Mouse (Mus musculus): ENCODE measurements around the gene Col11a2. TPM values are rescaled to one million over a fixed set of nuclear protein-coding genes. Genes with fewer than 3 reads are reported as not detected.

Gene Col11a2
- total RNA-seq, 1 experiment: 1.4 TPM

DNA sequence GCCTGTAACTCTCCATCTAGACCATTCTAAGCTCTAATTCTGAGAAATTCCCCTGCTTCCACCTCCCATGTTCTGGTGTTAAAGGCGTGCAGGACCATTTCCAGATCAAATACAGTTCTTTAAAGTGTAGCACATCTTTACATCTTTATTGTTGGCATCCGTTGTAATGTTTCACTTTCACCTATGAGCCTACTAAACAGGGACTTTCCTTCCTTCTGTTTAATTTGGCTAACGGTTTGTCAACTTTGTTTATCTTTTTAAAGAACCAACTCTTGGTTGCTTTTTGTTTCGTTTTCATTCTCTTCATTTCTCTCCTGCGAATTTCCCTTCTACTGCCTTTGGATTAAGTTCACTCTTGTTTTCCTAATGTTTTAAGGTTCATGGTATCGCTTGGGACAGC, 63.6 kb downstream of the Col11a2 start:
- no peak overlapping the region for H3K4me3 ChIP-seq (ENCODE audit: insufficient read depth in 1 of 2, low read depth in 1 of 2, low read length in 2 of 2, poor library complexity in 1 of 2, severe bottlenecking in 1 of 2)
- no peaks in the 10 kb centered on the region for H3K4me1 ChIP-seq (ENCODE audit: control insufficient read depth in 2 of 2, insufficient read depth in 2 of 2, low read length in 2 of 2, poor library complexity in 1 of 2)
- DNase-seq (ENCODE audit: low read depth, low spot score): no peak
- no peak overlapping the region for H3K27ac ChIP-seq (ENCODE audit: insufficient read depth, low read depth, low read length, poor library complexity, severe bottlenecking)
- TF ChIP-seq ZNF384 (IDR thresholded peaks at IDR 0.05; ENCODE audit: low read depth, low read length) (no peak), HCFC1 (IDR thresholded peaks at IDR 0.05; ENCODE audit: borderline replicate concordance, insufficient read depth, low read length) (no peak), ZC3H11A (IDR thresholded peaks at IDR 0.05; ENCODE audit: borderline replicate concordance, low read depth, low read length) (no peak), CHD2 (IDR thresholded peaks at IDR 0.05; ENCODE audit: low read depth, low read length) (no peak), MAFK (IDR thresholded peaks at IDR 0.05; ENCODE audit: insufficient read depth, low read depth, low read length) (no peak)
- H3K9ac ChIP-seq (ENCODE audit: insufficient read depth, low read depth, low read length, poor library complexity, severe bottlenecking): no peak overlapping the region
- H3K36me3 ChIP-seq (ENCODE audit: control insufficient read depth, insufficient read depth, low read length, poor library complexity, severe bottlenecking): no peaks in the 10 kb centered on the region
- H3K9me3 ChIP-seq (ENCODE audit: control insufficient read depth, insufficient read depth, low read depth, low read length): no peaks in the 10 kb centered on the region
- in situ Hi-C loops (cut with MboI; ENCODE audit: low sequenced_read_pairs in 2 of 2, unreplicated experiment in 2 of 2): no loop called here

DNA sequence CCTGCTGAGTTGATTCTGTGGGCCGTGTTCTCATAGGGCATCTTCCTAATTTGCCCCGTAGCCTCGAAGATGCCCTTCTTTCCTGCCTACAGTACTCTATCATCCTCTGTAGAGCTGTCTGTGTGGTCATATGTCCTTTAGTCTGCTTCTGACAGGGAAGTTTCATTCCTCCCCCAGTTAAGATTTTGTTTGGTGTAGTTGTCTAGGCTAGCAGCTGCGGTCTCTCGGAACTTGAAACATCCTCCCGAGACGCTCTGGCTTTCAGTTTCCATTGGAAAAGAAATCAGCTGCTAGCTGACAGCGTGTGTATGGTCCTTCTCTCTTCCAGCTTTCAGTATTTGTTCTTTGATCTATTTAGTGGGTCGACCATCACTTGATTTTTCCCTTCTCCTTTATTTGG, 65.6 kb downstream of the Col11a2 start:
- no peak for TF ChIP-seq MAFK (IDR thresholded peaks at IDR 0.05; ENCODE audit: insufficient read depth, low read depth, low read length)
- TF ChIP-seq ZC3H11A (IDR thresholded peaks at IDR 0.05; ENCODE audit: borderline replicate concordance, low read depth, low read length): no peak
- TF ChIP-seq HCFC1 (IDR thresholded peaks at IDR 0.05; ENCODE audit: borderline replicate concordance, insufficient read depth, low read length): no peak
- no peak for TF ChIP-seq CHD2 (IDR thresholded peaks at IDR 0.05; ENCODE audit: low read depth, low read length)
- no peak for TF ChIP-seq ZNF384 (IDR thresholded peaks at IDR 0.05; ENCODE audit: low read depth, low read length)
- in situ Hi-C loops (cut with MboI; ENCODE audit: low sequenced_read_pairs in 2 of 2, unreplicated experiment in 2 of 2): no loop called here
- no peaks in the 10 kb centered on the region for H3K4me1 ChIP-seq (ENCODE audit: control insufficient read depth in 2 of 2, insufficient read depth in 2 of 2, low read length in 2 of 2, poor library complexity in 1 of 2)

DNA sequence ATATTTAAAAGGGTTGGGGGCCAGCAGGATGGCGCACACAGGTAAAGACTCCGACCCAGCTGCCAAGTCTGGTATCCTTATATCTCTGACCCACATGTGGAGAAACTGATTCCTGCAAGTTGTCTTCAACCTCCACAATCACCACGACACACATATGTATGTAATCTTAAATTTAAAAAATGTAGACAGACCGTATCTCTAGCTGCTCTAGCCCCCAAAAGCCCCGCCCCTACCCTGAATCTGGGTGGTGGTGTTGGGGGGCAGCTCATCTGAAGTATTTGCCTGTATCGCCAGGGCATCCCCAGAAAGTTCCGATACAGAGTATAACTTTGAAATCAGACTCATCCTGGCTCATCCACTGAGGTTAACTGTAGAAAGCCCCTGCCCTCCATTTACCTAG, 67.3 kb downstream of the Col11a2 start:
- Histone ChIP-seq H3K4me1 (ENCODE audit: control insufficient read depth in 2 of 2, insufficient read depth in 2 of 2, low read length in 2 of 2, poor library complexity in 1 of 2) (no peaks in the 10 kb centered on the region), H3K27ac (ENCODE audit: insufficient read depth, low read depth, low read length, poor library complexity, severe bottlenecking) (no peak overlapping the region), H3K36me3 (ENCODE audit: control insufficient read depth, insufficient read depth, low read length, poor library complexity, severe bottlenecking) (peaks cover 10% of the 10 kb centered on the region), H3K4me3 (ENCODE audit: insufficient read depth in 1 of 2, low read depth in 1 of 2, low read length in 2 of 2, poor library complexity in 1 of 2, severe bottlenecking in 1 of 2) (no peak overlapping the region), H3K9ac (ENCODE audit: insufficient read depth, low read depth, low read length, poor library complexity, severe bottlenecking) (no peak overlapping the region), H3K9me3 (ENCODE audit: control insufficient read depth, insufficient read depth, low read depth, low read length) (no peaks in the 10 kb centered on the region)
- in situ Hi-C loops (cut with MboI; ENCODE audit: low sequenced_read_pairs in 2 of 2, unreplicated experiment in 2 of 2): no loop called here
- DNase-seq (ENCODE audit: low read depth, low spot score): no peak
- TF ChIP-seq MAFK (IDR thresholded peaks at IDR 0.05; ENCODE audit: insufficient read depth, low read depth, low read length): no peak
- TF ChIP-seq ZNF384 (IDR thresholded peaks at IDR 0.05; ENCODE audit: low read depth, low read length): no peak
- TF ChIP-seq CHD2 (IDR thresholded peaks at IDR 0.05; ENCODE audit: low read depth, low read length): no peak
- TF ChIP-seq ZC3H11A (IDR thresholded peaks at IDR 0.05; ENCODE audit: borderline replicate concordance, low read depth, low read length): no peak
- TF ChIP-seq HCFC1 (IDR thresholded peaks at IDR 0.05; ENCODE audit: borderline replicate concordance, insufficient read depth, low read length): no peak

More for the DNA sequence above, 65.6 kb downstream of the Col11a2 start:
- Histone ChIP-seq H3K27ac (ENCODE audit: insufficient read depth, low read depth, low read length, poor library complexity, severe bottlenecking) (no peak overlapping the region), H3K4me3 (ENCODE audit: insufficient read depth in 1 of 2, low read depth in 1 of 2, low read length in 2 of 2, poor library complexity in 1 of 2, severe bottlenecking in 1 of 2) (no peak overlapping the region), H3K9ac (ENCODE audit: insufficient read depth, low read depth, low read length, poor library complexity, severe bottlenecking) (no peak overlapping the region), H3K9me3 (ENCODE audit: control insufficient read depth, insufficient read depth, low read depth, low read length) (no peaks in the 10 kb centered on the region), H3K36me3 (ENCODE audit: control insufficient read depth, insufficient read depth, low read length, poor library complexity, severe bottlenecking) (peaks cover 4% of the 10 kb centered on the region; the same call in 1 of the 2 replicates)
- DNase-seq (ENCODE audit: low read depth, low spot score): no peak

DNA sequence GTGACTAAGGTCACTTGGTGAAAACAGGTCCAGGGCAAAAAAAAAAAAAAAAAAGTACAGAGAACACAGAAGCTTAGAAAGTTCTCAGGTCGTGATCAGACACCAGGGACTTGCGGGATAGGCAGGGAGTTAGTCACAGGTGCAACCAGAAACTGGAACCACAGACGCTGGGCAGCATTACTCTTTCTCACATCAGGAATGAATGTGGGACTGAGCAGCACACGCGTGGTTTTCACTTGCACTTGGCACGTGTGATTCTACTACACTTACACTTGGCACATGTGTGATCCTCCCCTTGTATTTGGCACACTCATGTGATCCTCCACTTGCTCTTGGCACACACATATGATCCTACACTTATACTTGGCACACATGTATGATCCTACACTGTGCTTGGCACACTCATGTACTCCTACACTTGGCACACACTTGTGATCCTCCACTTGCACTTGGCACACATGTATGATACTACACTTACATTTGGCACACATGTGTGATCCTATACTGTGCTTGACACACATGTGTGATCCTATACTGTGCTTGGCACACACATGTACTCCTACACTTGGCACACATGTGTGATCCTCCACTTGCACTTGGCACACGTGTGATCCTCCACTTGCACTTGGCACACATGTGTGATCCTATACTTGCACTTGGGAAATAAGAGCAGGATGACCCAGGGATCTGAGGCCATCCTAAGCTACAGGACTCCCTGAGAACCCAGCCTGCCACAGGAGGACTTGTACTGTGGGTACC, 68.1 kb downstream of the Col11a2 start:
- H3K36me3 ChIP-seq (ENCODE audit: control insufficient read depth, insufficient read depth, low read length, poor library complexity, severe bottlenecking): peaks cover 17% of the 10 kb centered on the region
- in situ Hi-C loops (cut with MboI; ENCODE audit: low sequenced_read_pairs in 2 of 2, unreplicated experiment in 2 of 2): no loop called here
- no peak overlapping the region for H3K9ac ChIP-seq (ENCODE audit: insufficient read depth, low read depth, low read length, poor library complexity, severe bottlenecking)
- TF ChIP-seq HCFC1 (IDR thresholded peaks at IDR 0.05; ENCODE audit: borderline replicate concordance, insufficient read depth, low read length) (no peak), CHD2 (IDR thresholded peaks at IDR 0.05; ENCODE audit: low read depth, low read length) (no peak), ZC3H11A (IDR thresholded peaks at IDR 0.05; ENCODE audit: borderline replicate concordance, low read depth, low read length) (no peak), MAFK (IDR thresholded peaks at IDR 0.05; ENCODE audit: insufficient read depth, low read depth, low read length) (no peak), ZNF384 (IDR thresholded peaks at IDR 0.05; ENCODE audit: low read depth, low read length) (no peak)
- H3K9me3 ChIP-seq (ENCODE audit: control insufficient read depth, insufficient read depth, low read depth, low read length): no peaks in the 10 kb centered on the region
- no peaks in the 10 kb centered on the region for H3K4me1 ChIP-seq (ENCODE audit: control insufficient read depth in 2 of 2, insufficient read depth in 2 of 2, low read length in 2 of 2, poor library complexity in 1 of 2)
- DNase-seq (ENCODE audit: low read depth, low spot score): no peak
- no peak overlapping the region for H3K27ac ChIP-seq (ENCODE audit: insufficient read depth, low read depth, low read length, poor library complexity, severe bottlenecking)
- H3K4me3 ChIP-seq (ENCODE audit: insufficient read depth in 1 of 2, low read depth in 1 of 2, low read length in 2 of 2, poor library complexity in 1 of 2, severe bottlenecking in 1 of 2): no peak overlapping the region
